Mouse (Mus musculus): Measurements from ENCODE around the gene Zfp512b. TPM values are rescaled to one million over a fixed set of nuclear protein-coding genes. Genes with fewer than 3 reads are reported as not detected.

The Zfp512b gene
- polyA plus RNA-seq, 1 experiment = 15.7 TPM

- Histone ChIP-seq H3K27me3 (ENCODE audit: control insufficient read depth, insufficient read depth, low read length) (no peaks in the 10 kb centered on the region), H3K36me3 (ENCODE audit: control insufficient read depth, insufficient read depth, low read length) (peaks cover 5% of the 10 kb centered on the region; the same call in 1 of the 2 replicates), H3K4me1 (ENCODE audit: control insufficient read depth, insufficient read depth, insufficient read length, low read length) (peaks cover 18% of the 10 kb centered on the region), H3K4me3 (ENCODE audit: low read depth, low read length) (no peak overlapping the region), H3K27ac (ENCODE audit: insufficient read depth, low read depth, low read length) (no peak overlapping the region)
- WGBS = 89% methylated on average over 1 of the region's 1 CpGs
- no peak for TF ChIP-seq POLR2A (IDR thresholded peaks at IDR 0.05; ENCODE audit: low read depth, low read length)
- no peak for TF ChIP-seq CTCF (IDR thresholded peaks at IDR 0.05; ENCODE audit: extremely low read depth, insufficient read length, insufficient replicate concordance, low read depth, low read length)
Observed at GRCm38 (mm10) chr2:181579681-181580080, 12.9 kb downstream of the Zfp512b start.

GRCm38 (mm10) chr2:181578790-181579618 lies 13.6 kb downstream of the Zfp512b start:
- no peak overlapping the region for H3K27ac ChIP-seq (ENCODE audit: insufficient read depth, low read depth, low read length)
- H3K27me3 ChIP-seq (ENCODE audit: control insufficient read depth, insufficient read depth, low read length) = no peaks in the 10 kb centered on the region
- peaks cover 9% of the 10 kb centered on the region for H3K36me3 ChIP-seq (ENCODE audit: control insufficient read depth, insufficient read depth, low read length)
- WGBS = 52% methylated on average over 5 of the region's 5 CpGs
- TF ChIP-seq POLR2A (IDR thresholded peaks at IDR 0.05; ENCODE audit: low read depth, low read length) (no peak), CTCF (IDR thresholded peaks at IDR 0.05; ENCODE audit: extremely low read depth, insufficient read length, insufficient replicate concordance, low read depth, low read length) (no peak)
- no peak overlapping the region for H3K4me3 ChIP-seq (ENCODE audit: low read depth, low read length)
- H3K4me1 ChIP-seq (ENCODE audit: control insufficient read depth, insufficient read depth, insufficient read length, low read length) = peaks cover 18% of the 10 kb centered on the region

- H3K27me3 ChIP-seq (ENCODE audit: control insufficient read depth, insufficient read depth, low read length) = no peaks in the 10 kb centered on the region
- TF ChIP-seq POLR2A (IDR thresholded peaks at IDR 0.05; ENCODE audit: low read depth, low read length) (no peak), CTCF (IDR thresholded peaks at IDR 0.05; ENCODE audit: extremely low read depth, insufficient read length, insufficient replicate concordance, low read depth, low read length) (no peak)
- peaks cover 16% of the 10 kb centered on the region for H3K36me3 ChIP-seq (ENCODE audit: control insufficient read depth, insufficient read depth, low read length)
- H3K27ac ChIP-seq (ENCODE audit: insufficient read depth, low read depth, low read length) = no peak overlapping the region
- 65% methylated on average over 7 of the region's 7 CpGs for WGBS
- no peak overlapping the region for H3K4me3 ChIP-seq (ENCODE audit: low read depth, low read length)
- H3K4me1 ChIP-seq (ENCODE audit: control insufficient read depth, insufficient read depth, insufficient read length, low read length) = peaks cover 18% of the 10 kb centered on the region
Observed at GRCm38 (mm10) chr2:181577981-181578581, 14.5 kb downstream of the Zfp512b start.

- H3K27ac ChIP-seq (ENCODE audit: insufficient read depth, low read depth, low read length) = no peak overlapping the region
- H3K4me3 ChIP-seq (ENCODE audit: low read depth, low read length) = no peak overlapping the region
- WGBS = 82% methylated on average over 2 of the region's 2 CpGs
- H3K36me3 ChIP-seq (ENCODE audit: control insufficient read depth, insufficient read depth, low read length) = peaks cover 22% of the 10 kb centered on the region
- H3K4me1 ChIP-seq (ENCODE audit: control insufficient read depth, insufficient read depth, insufficient read length, low read length) = peaks cover 10% of the 10 kb centered on the region
- no peaks in the 10 kb centered on the region for H3K27me3 ChIP-seq (ENCODE audit: control insufficient read depth, insufficient read depth, low read length)
- no peak for TF ChIP-seq POLR2A (IDR thresholded peaks at IDR 0.05; ENCODE audit: low read depth, low read length)
Observed at GRCm38 (mm10) chr2:181577126-181577525, 15.5 kb downstream of the Zfp512b start.

GRCm38 (mm10) chr2:181576613-181577012 lies 16.0 kb downstream of the Zfp512b start:
- Histone ChIP-seq H3K27me3 (ENCODE audit: control insufficient read depth, insufficient read depth, low read length) (no peaks in the 10 kb centered on the region), H3K4me1 (ENCODE audit: control insufficient read depth, insufficient read depth, insufficient read length, low read length) (peaks cover 8% of the 10 kb centered on the region; the same call in 1 of the 2 replicates), H3K4me3 (ENCODE audit: low read depth, low read length) (no peak overlapping the region), H3K36me3 (ENCODE audit: control insufficient read depth, insufficient read depth, low read length) (peaks cover 22% of the 10 kb centered on the region), H3K27ac (ENCODE audit: insufficient read depth, low read depth, low read length) (no peak overlapping the region)
- 90% methylated on average over 2 of the region's 2 CpGs for WGBS
- TF ChIP-seq CTCF (IDR thresholded peaks at IDR 0.05; ENCODE audit: extremely low read depth, insufficient read length, insufficient replicate concordance, low read depth, low read length) (no peak), POLR2A (IDR thresholded peaks at IDR 0.05; ENCODE audit: low read depth, low read length) (no peak)

GRCm38 (mm10) chr2:181574921-181575545 lies 17.6 kb downstream of the Zfp512b start:
- WGBS = 93% methylated on average over 7 of the region's 7 CpGs
- Histone ChIP-seq H3K36me3 (ENCODE audit: control insufficient read depth, insufficient read depth, low read length) (peaks cover 25% of the 10 kb centered on the region), H3K27me3 (ENCODE audit: control insufficient read depth, insufficient read depth, low read length) (no peaks in the 10 kb centered on the region), H3K27ac (ENCODE audit: insufficient read depth, low read depth, low read length) (no peak overlapping the region), H3K4me3 (ENCODE audit: low read depth, low read length) (no peak overlapping the region), H3K4me1 (ENCODE audit: control insufficient read depth, insufficient read depth, insufficient read length, low read length) (peaks cover 4% of the 10 kb centered on the region; the same call in 1 of the 2 replicates)
- TF ChIP-seq CTCF (IDR thresholded peaks at IDR 0.05; ENCODE audit: extremely low read depth, insufficient read length, insufficient replicate concordance, low read depth, low read length) = no peak
- TF ChIP-seq POLR2A (IDR thresholded peaks at IDR 0.05; ENCODE audit: low read depth, low read length) = no peak

- H3K4me3 ChIP-seq (ENCODE audit: low read depth, low read length) = no peak overlapping the region
- H3K4me1 ChIP-seq (ENCODE audit: control insufficient read depth, insufficient read depth, insufficient read length, low read length) = no peaks in the 10 kb centered on the region
- 88% methylated on average over 9 of the region's 9 CpGs for WGBS
- no peak overlapping the region for H3K27ac ChIP-seq (ENCODE audit: insufficient read depth, low read depth, low read length)
- peaks cover 29% of the 10 kb centered on the region for H3K36me3 ChIP-seq (ENCODE audit: control insufficient read depth, insufficient read depth, low read length)
- TF ChIP-seq CTCF (IDR thresholded peaks at IDR 0.05; ENCODE audit: extremely low read depth, insufficient read length, insufficient replicate concordance, low read depth, low read length) = no peak
- no peak for TF ChIP-seq POLR2A (IDR thresholded peaks at IDR 0.05; ENCODE audit: low read depth, low read length)
- H3K27me3 ChIP-seq (ENCODE audit: control insufficient read depth, insufficient read depth, low read length) = no peaks in the 10 kb centered on the region
Observed at GRCm38 (mm10) chr2:181573961-181574360, 18.6 kb downstream of the Zfp512b start.
